Mouse (Mus musculus) lung, postnatal 14 days (tissue): Measurements from ENCODE around the gene Bcl11b.

Experiments used
- DNase-seq: peaks from one replicate; pipeline ENCODE4 v3.0.0; 2021

The Bcl11b gene

GRCm38 (mm10) chr12:107887621-107888020, 115.8 kb downstream of the Bcl11b start:
- no peak for DNase-seq

GRCm38 (mm10) chr12:107884330-107885065, 118.9 kb downstream of the Bcl11b start:
- DNase-seq, result no peak

- no peak for DNase-seq
Observed at GRCm38 (mm10) chr12:107881726-107882125, 121.7 kb downstream of the Bcl11b start.

- DNase-seq, result no peak
Observed at GRCm38 (mm10) chr12:107880748-107881147, 122.7 kb downstream of the Bcl11b start.

- no peak for DNase-seq
Observed at GRCm38 (mm10) chr12:107879114-107879777, 124.2 kb downstream of the Bcl11b start.

- no peak for DNase-seq
Observed at GRCm38 (mm10) chr12:107876237-107876636, 127.2 kb downstream of the Bcl11b start.

GRCm38 (mm10) chr12:107874467-107875142, 128.8 kb downstream of the Bcl11b start:
- no peak for DNase-seq

GRCm38 (mm10) chr12:107869526-107870050, 133.8 kb downstream of the Bcl11b start:
- DNase-seq, result no peak

GRCm38 (mm10) chr12:107868291-107868690, 135.1 kb downstream of the Bcl11b start:
- no peak for DNase-seq
